Mouse (Mus musculus): ENCODE data around the gene Lrrc73. TPM values are rescaled to one million over a fixed set of nuclear protein-coding genes. Genes with fewer than 3 reads are reported as not detected.

The Lrrc73 gene
- total RNA-seq, 2 experiments from 2014 or later: 62.4 to 68.0 TPM

DNA sequence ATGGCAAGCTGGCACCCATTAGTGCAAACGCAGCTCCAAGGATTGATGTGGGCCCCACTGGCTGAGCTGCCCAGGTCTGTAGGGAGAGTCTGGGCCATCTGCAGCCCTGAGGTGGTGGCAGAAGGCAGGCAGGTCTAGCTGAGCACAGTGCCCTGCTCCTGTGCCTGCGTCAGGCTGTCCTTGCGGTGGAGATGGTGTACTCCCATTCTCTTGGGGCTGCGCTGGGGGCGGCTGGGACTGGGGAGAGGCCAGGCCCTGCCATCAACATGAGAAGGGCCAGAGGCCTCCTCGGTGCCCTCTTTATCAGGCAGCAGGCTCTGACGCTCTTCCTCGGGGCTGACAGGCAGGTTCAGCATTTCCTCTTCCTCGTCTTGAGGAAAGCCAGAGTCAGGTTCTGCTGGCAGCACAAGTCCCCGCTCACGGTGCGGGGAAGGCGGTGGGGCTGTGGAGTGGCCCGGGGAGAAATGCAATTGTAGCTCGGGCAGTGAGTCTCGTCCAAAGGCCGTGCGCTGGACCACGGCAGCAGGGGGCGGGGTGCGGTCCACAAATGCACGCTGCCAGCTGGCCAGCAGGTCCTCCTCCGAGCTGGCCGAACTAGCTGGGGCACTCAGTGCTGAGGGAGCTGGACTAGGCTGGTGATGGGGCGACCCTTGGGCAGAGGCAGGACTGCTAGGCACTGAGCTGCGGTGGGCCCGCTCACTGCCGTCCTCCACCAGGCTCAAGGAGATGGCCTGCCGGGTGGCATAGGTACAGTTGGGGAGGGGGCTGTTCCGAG lies 5.1 kb downstream of the Lrrc73 start:
- no peak for DNase-seq (ENCODE audit: low spot score in 2 of 2)

DNA sequence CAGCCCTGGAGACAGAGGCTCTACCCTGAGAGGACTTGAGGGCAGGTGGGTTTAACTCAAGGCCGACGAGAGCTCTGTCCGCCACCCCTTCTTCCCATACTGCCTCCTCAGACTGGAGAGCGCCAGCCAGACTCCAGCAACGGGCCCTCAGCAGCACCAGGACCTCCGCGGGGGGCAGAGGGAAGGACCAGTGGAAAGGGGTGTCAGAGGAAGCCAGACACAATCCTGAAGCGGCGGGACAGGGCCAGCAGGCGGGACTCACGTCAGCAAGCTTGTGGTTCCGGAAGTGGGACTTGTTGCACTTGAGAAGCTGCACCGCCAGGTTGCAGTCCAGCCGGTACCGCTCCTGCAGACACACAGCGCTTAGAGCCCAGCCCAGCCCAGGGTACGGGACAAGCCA lies 6.3 kb downstream of the Lrrc73 start:
- DNase-seq (ENCODE audit: low spot score in 2 of 2): no peak

DNA sequence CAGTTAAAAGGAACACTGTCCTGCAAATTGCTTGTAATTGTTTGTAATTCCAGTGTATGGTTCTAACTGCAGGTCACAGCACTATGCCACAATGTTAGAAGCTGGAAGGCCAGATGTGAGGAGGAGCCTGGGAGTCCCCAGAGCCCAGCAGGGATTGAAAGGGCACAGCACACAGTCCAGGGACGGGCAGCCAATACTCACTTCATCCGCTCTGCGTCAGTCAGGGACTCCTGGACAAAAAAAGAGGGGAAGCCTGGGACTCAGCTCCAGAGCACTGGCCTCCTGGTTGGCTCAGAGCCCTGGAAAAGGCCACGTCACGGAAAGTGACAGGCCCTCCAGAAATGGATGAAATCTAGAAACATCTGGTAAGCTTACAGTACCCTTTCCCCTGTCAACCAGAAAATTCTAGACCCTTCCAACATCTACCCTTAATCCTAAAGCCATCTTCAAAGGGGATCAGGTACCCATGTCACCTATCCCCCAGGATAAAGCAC lies 8.9 kb downstream of the Lrrc73 start:
- no peak for DNase-seq (ENCODE audit: low spot score in 2 of 2)

DNA sequence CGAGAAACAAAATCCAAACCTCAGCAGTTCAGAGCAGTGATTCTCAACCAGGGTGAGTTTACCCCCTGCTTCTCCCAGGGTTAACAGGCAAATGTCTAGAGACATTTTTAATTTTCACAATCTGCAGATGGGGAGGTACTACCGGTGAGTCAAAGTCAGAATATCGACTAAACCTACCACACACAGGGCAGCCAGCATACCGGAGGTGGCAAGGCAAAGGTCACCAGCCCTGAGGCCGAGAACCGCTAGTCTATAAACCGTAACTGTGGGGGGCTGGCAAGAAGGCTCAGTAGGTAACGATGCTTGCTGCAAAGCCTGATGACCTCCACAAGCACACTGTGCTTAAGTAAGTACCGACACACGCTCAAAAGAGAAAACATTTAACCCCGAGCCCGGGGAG lies 12.2 kb downstream of the Lrrc73 start:
- no peak for DNase-seq (ENCODE audit: low spot score in 2 of 2)

DNA sequence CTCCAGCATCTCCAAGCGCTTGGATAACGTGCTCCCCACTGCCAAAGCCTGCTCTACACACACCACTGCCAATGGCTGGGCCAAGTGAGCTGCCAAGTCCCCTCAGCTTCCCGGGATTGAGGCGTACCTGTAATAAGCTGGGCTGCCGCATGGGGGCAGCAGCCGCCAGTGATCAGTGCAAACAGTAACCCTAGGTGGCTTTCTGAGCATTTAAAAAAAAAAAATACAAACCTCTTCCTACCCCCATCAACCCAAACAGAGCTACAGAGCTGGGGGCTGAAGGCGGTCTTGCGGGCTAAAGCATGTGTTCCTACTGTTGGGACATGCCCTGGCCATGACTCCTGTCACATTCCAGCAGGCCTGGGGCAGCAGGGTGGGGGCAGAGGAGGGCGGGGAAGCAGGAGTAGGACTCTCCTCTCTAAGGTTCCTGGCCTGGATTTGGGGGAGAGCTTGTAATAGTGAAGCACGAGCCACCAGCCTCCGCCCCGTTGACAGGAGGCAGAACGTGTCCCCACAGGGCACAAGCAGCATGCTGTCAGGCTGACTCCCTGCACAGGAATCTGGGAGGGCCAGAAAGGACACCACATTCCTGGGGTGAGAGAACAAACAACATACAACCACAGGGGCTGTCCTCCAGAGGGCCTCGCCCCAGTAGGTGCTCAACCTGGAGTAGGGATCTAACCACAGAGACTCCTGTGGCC lies 12.7 kb downstream of the Lrrc73 start:
- peak; percentile 84 to 93 for DNase-seq (ENCODE audit: low spot score in 2 of 2)

DNA sequence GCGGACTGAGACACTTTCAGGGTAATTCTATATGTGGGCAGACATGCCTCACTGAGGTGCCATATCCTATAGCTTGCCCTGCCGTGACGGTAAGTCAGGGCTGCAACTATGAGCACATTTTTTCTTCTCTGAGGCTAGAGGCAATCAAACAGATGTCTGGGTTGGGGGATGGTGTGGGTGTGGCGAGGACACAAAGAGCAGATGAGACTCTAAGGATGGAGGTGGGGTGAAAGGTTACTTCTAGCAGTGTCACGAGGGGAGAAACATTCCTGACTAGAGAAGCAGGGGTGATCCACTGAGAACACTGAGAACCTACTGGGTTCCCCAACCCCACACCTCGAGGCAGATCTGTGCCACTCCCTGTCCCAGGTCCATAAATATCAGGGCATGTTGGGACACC lies 13.7 kb downstream of the Lrrc73 start:
- DNase-seq (ENCODE audit: low spot score in 2 of 2): no peak

DNA sequence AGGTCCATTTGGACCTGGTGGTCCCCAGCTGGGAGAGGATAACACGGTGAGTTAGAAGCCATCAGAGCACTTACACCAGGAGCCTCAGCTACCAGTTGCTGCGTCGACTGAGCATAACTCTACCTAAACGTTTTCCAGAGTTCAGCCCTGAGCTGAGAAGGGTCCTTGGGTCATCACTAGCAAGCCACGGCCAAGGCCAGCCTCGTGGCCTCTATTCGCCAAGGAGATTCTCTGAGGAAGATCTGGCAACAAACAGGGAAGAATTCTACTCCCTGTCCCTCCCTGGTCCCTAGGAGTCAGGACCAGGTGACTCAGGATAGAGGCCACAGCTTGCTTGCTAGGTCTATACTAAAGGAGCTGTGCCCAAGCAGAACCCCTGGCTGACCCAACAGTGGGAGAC lies 14.2 kb downstream of the Lrrc73 start:
- DNase-seq (ENCODE audit: low spot score in 2 of 2): no peak

DNA sequence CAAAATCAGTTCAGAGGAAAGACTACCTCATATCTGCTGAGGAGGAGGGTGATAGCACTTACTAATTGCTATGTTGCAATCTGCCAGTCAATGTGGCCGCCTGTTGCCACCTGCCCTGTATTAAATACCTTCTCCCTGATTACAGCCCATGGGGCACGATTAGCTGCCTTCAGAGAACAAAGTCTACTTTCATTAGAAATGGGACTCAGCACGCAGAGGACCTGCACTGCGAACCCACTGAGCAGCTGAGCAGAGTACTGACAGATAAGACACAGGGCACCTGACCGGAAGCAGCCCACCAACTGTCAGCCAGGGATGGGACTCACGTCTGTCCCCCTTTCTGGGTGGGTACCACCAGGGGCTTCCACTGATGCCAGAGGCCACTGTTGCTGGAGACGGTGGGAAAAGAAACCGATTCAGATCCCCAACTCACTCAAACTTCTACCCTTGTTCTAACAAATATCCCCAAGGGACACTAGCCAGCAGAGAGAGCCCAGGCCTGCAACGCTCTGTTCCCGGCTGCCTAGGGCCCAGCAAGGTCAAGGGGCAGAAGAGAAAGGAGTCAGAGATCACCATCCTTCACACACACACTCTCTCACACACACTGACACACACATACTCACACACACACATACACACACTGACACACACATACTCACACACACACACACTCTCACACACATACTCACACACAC lies 14.8 kb downstream of the Lrrc73 start:
- no peak for DNase-seq (ENCODE audit: low spot score in 2 of 2)

DNA sequence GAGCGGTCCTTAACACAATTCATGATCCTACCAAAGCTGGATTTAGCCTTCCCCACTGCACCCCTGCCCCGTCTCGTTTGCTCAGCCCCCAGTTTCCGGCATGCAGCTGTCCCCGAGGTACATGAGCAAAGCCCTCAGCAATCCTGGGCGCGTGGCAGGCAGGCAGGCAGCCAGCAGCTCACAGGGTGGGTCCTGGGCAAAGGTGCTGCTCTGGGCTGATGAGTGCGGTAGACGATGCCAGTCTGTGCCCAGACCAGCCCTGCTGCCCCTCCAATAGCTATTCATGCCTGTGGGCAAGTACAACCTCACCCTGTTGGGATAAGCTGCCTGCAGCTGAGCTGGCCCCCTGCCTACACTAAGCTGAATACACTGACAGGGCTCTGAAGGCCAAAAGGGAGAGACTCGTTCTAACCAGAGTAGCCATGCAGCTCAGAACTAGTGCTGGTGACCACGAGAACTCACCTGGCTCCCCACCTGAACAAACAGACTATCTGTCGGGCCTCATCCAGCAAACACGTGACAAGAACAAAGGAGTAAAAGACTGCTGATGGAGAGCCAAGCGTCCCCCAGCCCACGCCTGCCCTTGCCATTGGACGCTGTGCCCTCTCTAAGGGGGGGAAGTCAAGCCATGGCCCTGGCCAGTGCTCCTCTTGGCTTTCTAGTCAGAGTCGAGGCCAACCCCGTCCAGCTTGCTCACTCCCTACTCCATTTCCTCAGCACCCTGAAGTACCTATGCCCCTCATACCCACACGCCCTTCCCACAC lies 16.6 kb downstream of the Lrrc73 start:
- no peak for DNase-seq (ENCODE audit: low spot score in 2 of 2)

DNA sequence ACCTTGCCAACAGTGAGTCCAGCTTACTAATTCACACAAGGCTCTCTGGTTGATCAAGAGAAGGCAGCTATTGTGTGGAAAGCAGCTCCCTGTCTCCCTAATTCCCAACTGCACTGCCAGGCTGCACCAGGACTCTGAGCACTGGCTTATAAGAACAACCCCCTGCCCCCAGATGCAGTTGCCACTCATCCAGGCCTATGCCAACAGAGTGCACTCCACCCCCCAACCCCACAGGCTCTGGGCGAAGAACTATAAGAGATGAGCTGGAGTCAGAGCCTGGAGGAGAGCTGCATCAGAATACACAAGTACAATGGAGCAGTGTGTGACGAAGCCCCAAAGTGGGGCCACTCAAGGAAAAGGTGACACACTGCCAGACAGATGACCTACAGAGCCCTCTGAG lies 18.7 kb downstream of the Lrrc73 start:
- DNase-seq (ENCODE audit: low spot score in 2 of 2): peak in 1 of 2 experiments; percentile 61

DNA sequence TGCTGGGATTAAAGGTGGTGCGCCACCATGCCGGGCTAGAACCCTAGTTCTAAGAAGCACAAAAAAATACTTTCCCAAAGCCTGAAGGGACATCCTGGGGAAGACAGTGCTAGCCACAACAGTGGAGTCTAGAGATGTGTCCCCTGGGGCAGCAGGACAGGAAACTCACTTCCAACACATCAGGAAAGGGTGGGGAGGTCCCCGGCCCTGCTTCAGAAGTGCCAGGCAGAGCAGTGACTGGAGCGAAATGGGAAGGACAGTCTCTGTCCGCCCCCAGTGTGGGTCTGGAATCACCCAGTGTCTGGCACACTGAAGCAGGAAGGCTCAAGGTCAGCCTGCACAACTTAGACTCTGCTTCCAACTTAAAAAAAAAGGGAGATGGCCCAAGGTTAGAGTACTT lies 19.3 kb downstream of the Lrrc73 start:
- DNase-seq (ENCODE audit: low spot score in 2 of 2): no peak

DNA sequence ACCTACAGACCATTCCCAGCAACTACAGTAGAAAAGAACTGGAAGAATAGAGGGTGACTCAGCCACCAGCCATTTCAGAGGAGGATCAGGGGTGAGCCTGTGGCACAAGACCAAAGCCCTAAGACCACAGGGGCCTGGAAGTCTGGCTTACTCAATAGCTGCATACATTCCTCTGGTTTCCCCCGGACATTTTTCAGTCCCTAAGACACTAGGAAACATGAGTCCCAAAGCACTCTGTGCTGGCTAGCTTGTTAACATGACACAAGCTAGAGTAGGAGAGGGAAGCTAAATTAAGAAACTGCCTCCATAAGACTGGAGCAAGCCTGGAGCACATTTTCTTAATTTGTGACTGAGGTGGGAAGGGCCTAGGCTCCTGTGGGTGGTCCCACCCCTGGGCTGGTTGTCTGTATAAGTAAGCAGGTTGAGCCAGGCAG lies 20.5 kb downstream of the Lrrc73 start:
- no peak for DNase-seq (ENCODE audit: low spot score in 2 of 2)

DNA sequence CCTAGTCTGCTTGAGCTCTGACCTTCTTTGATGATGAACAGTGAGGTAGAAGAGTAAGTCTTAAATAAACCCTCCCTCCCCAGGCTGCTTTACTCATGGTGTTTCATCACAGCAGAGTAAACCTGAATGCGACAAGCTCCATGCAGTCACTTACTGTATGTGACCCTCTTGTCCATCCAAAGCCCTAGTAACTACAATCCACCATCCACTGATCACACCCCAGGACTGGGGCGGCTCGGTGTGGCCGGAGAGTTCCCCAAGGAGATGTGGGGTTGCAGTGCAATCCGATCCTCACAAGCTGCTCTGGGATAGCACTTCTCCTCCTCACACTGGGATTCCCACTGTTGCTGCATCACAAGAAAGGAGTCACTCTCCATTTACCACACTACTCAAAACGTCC lies 21.1 kb downstream of the Lrrc73 start:
- DNase-seq (ENCODE audit: low spot score in 2 of 2): no peak

DNA sequence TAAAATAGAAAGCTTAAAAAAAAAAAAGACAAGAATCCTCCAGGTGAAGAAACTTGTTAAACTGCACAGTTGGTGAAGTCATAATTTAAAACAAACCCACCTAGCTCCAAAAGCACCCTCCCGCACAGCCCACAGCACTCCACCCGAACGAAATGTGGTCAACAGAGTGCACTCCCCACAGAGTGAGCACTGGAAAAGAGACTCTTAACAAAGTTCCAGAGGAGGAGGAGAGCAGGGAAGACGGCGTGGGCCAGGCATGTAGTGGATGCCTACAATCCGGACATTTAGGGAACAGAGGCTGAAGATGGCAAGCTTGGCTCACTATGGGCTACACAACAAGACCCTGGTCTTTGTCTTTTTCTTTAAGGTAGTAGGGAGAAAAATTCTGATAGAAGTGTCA lies 21.7 kb downstream of the Lrrc73 start:
- no peak for DNase-seq (ENCODE audit: low spot score in 2 of 2)

DNA sequence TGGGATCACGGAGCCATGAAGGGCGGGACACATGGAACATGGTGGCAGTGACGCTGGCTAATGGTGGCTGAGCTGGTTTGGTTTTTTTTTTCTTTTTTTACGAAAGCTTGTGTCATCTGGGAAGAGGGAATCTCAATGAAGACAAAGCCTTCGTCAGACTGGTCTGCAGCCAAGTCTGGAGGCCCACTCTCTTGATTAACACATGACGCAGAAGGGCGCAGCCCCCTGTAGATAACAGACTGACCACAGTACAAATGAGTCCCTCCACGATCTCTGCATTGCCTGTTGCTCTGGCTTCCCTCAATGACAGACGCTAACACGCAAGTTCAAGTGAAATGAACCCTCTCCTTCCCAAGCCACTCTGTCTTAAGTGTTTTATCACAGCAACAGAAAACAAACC lies 22.2 kb downstream of the Lrrc73 start:
- DNase-seq (ENCODE audit: low spot score in 2 of 2): no peak

DNA sequence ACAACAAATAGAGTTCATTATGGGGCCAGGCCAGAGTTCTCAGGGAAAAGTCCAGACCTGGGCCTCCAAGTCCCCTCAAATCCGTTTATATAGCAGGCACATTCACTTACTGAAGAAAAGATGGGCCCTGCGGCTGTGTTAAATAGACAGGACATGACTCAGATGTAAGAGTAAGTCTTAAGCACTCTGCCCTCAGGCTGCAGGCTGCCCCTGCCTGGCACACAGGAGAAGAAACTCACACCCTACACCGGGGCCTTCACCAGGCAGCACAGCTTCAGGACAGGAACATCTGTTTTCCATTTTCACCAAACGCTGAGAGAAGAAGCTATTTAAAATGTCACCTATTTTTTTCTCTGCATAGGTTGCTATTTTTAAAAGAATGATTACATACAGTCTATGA lies 24.3 kb downstream of the Lrrc73 start:
- DNase-seq (ENCODE audit: low spot score in 2 of 2): no peak

DNA sequence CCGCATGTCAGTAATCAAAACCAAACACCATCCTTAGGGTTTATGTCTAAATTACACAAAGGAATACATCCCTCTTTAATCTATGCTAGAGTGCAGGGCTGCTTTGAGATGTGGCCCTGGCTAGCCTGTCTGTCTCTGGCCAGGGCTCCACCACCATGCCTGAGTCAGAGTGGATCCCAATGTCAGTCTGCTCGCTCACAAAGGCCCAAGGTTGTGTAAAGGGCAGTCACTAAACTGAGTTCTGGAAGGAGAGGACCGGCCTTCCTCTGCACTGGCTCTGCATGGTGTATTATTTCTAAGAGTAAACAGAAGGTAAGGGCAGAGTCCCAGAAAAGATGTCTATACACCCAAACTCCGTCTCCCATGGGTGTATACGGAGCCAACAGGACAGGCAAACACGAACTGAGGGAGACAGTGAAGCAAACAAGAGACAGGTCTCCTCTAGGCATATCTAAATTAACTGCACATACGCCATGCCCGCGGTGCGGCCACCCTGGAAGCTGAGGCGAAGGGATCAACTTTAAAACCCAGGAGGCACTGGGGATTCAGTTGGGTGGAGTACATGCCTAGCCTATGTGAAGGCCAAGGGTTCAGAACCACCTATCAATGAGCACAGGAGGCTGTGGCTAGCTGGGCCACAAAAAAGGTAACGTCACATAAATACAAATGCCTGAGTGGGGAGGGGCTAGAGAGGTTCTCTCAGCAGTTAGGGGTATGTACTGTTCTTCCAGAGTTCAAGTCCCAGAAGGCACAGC lies 24.9 kb downstream of the Lrrc73 start:
- DNase-seq (ENCODE audit: low spot score in 2 of 2): no peak

DNA sequence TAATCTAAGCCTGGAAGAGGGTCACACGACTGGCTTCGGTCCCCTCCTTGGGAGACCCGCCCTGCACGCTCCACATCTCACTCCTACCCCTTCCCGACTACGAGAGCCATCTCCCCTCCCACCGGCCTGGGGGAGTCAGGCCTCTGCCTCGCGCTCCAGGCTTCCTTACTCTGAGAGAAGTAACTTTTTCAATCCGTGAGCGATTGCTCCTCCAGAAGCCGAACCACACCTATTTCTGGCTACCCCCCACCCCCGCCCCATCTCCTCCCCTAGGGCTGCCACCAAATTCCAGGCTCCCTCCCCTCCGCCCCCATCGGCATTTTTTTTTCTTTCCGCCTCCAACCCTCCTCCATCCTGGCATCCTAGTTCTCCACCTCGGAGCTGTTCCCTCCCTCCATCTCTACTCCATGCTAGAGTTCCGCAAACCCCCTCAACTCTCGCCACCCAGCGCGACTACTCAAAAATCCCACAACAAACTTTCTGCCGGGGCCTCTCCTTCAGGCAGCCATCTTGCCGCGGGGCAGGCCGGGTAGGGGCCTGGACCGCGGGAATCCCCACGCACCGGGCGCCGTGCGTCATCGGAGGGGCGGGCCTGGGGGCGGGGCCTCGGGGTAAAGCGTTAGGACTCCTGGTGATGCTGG lies 29.3 kb downstream of the Lrrc73 start, which contains the start of gene Tjap1:
Gene Tjap1, minus strand, starts transcription at position 544 of the 641 bp plus-strand sequence.
- peak; percentile 78 to 81 for DNase-seq (ENCODE audit: low spot score in 2 of 2)

DNA sequence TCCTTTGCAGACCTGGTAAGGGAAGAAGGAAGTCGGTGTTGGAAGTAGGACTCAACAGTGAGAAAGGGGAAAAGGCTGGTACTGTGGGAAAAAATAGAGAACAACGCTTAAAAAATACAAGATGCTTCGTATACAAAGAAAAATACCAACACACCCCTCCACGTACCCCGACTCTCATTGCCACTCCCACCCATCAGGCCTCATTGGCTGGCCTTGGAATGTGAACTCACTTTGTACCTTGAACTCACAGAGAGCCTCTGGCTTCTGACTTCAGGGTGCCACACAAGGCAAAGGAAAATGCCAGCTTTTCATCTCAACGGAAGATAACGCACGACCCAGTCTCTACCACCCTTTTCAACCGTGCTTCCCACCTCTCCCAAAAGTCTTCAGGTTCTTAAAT lies 29.8 kb downstream of the Lrrc73 start:
- DNase-seq (ENCODE audit: low spot score in 2 of 2): no peak

DNA sequence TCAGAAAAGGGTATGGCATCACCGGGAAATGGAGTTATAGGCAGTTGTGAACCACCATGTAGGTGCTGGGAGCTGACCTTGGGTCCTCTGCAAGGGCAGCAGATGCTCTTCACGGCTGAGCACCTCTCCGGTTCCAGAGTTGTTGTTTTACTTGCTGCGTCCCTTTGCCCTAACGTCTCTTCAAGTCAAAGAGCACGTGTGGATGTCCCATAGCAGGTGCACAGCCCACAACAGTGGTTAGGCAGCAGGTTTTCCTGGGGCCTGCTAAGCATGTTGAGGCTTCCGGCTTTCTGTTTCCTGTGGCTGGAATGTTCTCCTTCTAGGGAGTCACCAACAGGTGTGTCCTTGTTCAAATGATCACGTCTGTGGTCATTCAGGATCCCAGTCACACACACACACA lies 30.6 kb downstream of the Lrrc73 start:
- DNase-seq (ENCODE audit: low spot score in 2 of 2): no peak
